Mouse (Mus musculus): ENCODE results near the gene Abhd14a. TPM values are rescaled to one million over a fixed set of nuclear protein-coding genes. Genes with fewer than 3 reads are reported as not detected.

The Abhd14a gene
- polyA plus RNA-seq, 1 experiment: 12.9 TPM

DNA sequence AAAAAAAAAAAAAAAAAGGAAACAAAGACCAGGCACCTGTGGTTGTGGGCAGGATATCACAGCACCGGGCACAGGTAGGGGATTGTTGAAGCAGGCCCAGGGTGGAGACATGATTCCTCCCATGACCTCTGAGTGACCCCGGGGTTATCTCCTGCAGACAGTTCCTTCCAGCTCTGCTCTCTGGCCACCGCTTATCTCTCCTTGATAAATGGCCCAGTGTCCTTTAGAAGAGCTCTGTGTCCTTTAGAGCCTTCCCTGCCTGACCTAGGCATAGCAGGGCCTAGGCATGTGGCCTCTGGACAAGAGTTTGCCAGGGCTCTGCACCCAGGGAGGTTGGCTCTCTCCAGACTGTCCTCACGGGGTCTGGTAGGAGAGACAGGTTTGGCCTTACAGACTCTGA is 49.7 kb downstream of the Abhd14a start:
- no peak overlapping the region for H3K27ac ChIP-seq (replicated peaks; ENCODE audit: low read depth, low read length)

DNA sequence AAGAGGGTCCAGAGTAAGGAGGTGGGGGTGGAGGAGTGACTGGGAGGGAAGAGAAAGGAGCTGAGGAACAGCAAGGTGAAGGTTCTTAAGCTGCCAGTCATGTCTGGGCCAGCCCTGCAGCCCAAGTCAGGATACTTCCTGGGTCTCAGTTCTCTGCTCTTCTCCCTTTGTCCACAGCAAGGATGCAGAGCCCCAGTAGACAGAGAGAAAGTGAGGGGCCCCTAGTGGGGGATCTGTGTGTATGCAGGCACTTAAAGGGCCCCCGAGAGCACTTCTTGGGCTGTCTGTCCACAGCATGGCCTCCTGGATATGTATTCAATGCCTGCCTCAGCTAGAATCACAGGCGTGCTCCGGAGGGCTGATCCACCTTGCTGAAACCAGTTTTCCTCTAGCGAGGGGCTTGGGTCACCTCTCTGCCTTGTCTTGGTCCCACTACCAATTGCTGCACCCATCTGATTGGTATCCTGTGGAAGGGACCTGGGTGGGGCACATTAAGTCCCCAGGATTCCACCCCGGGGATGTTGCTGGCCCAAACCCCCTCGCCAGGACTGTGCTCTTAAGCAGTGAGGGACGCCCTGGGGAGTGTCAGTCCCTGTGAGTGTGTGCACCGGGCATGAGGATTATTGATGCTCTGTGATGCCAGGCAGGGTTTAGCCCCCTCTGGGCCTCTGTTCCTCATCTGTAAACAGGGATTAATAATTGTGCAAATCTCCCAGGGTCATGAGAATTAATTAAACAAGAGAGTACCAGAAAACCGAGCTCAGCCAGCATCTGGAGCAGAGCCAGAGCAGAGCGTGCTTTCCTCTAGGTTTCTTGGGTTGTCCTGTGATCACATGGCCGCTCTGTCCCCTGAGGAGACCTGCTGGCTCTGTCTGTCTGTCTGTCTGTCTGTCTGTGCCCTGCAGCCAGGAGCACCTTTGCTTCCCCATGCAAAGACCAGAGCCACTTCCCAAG is 52.6 kb downstream of the Abhd14a start:
- Histone ChIP-seq H3K4me1 (ENCODE audit: control insufficient read depth, insufficient read depth, insufficient read length, low read length) (0 out of 2 replicates have a peak, but pooled peaks cover 3% of the 10 kb centered on the region), H3K4me3 (ENCODE audit: insufficient read depth, low read depth, low read length) (no peak overlapping the region), H3K27ac (replicated peaks; ENCODE audit: low read depth, low read length) (no peak overlapping the region)

More for the DNA sequence above, 49.7 kb downstream of the Abhd14a start:
- H3K4me3 ChIP-seq (ENCODE audit: insufficient read depth, low read depth, low read length): no peak overlapping the region
- 0 out of 2 replicates have a peak, but pooled peaks cover 3% of the 10 kb centered on the region for H3K4me1 ChIP-seq (ENCODE audit: control insufficient read depth, insufficient read depth, insufficient read length, low read length)

GRCm38 (mm10) chr9:106393548-106393947 is 53.9 kb downstream of the Abhd14a start:
- Histone ChIP-seq H3K4me1 (ENCODE audit: control insufficient read depth, insufficient read depth, insufficient read length, low read length) (0 out of 2 replicates have a peak, but pooled peaks cover 3% of the 10 kb centered on the region), H3K4me3 (ENCODE audit: insufficient read depth, low read depth, low read length) (no peak overlapping the region), H3K27ac (replicated peaks; ENCODE audit: low read depth, low read length) (no peak overlapping the region)

DNA sequence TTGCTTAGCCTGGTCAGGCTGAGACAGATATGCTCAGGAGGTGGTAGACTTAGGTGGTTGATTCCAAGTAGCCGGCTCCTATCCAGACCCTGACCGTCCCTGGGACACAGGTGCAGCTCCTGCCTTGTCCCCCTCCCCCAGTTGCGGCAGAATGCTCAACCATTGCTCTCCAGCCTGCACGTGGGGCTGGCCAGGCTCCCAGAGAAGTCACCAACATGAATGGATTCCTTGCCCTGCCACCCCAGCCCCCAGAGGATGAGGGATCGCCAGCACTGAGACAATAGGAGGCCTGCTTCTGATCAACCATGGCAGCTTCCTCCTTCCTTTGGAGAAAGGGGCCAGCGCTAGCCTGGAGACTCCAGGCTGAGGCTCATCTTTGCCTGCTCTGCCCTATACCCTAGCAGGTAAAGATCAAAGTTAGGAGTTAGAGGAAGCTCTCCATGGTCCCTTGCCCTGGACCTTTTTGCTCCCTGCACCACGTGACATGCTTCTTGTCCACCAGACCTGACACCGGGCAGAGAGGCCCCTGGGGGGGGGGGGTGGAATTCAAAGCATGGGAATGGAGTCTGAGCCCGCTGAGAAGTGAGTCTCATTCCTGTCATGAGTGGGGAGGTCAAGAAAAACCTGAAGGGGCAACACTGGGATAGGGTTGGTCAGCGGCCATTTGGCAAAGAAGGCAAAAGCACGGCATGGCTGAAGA is 54.5 kb downstream of the Abhd14a start:
- H3K4me3 ChIP-seq (ENCODE audit: insufficient read depth, low read depth, low read length): no peak overlapping the region
- no peak overlapping the region for H3K27ac ChIP-seq (replicated peaks; ENCODE audit: low read depth, low read length)
- 0 out of 2 replicates have a peak, but pooled peaks cover 3% of the 10 kb centered on the region for H3K4me1 ChIP-seq (ENCODE audit: control insufficient read depth, insufficient read depth, insufficient read length, low read length)

Other genes starting within 250 kb of the Abhd14a start
- 104 and 137 TPM in 2 replicates for gene Ppm1m, start 247.9 kb downstream of the Abhd14a start, polyA plus RNA-seq (2012; ENCODE audit: insufficient read depth, insufficient read length, missing spikeins)
- 13.6 and 19.5 TPM in 2 replicates for gene Twf2, start 244.6 kb downstream of the Abhd14a start, polyA plus RNA-seq (2012; ENCODE audit: insufficient read depth, insufficient read length, missing spikeins)
- gene Tlr9, start 225.1 kb downstream of the Abhd14a start, polyA plus RNA-seq (2012; ENCODE audit: insufficient read depth, insufficient read length, missing spikeins): 0.48 and 0.88 TPM in 2 replicates
- 452 and 504 TPM in 2 replicates for gene Alas1, start 199.0 kb downstream of the Abhd14a start, polyA plus RNA-seq (2012; ENCODE audit: insufficient read depth, insufficient read length, missing spikeins)
- gene Poc1a, start 166.6 kb downstream of the Abhd14a start, polyA plus RNA-seq (2012; ENCODE audit: insufficient read depth, insufficient read length, missing spikeins): 9.4 and 12.7 TPM in 2 replicates
- 17.5 and 21.8 TPM in 2 replicates for gene Dusp7, start 79.0 kb downstream of the Abhd14a start, polyA plus RNA-seq (2012; ENCODE audit: insufficient read depth, insufficient read length, missing spikeins)
- gene Rpl29, start 18.2 kb downstream of the Abhd14a start, polyA plus RNA-seq (2012; ENCODE audit: insufficient read depth, insufficient read length, missing spikeins): 143 and 152 TPM in 2 replicates
- gene Acy1, start 9.4 kb downstream of the Abhd14a start, polyA plus RNA-seq (2012; ENCODE audit: insufficient read depth, insufficient read length, missing spikeins): 3.6 and 6.1 TPM in 2 replicates
- gene Abhd14b, start 219 bp downstream of the Abhd14a start, polyA plus RNA-seq (2012; ENCODE audit: insufficient read depth, insufficient read length, missing spikeins): 21.5 and 26.4 TPM in 2 replicates
- 12.8 and 14.5 TPM in 2 replicates for gene Pcbp4, start 5.6 kb upstream of the Abhd14a start, polyA plus RNA-seq (2012; ENCODE audit: insufficient read depth, insufficient read length, missing spikeins)
- gene Gpr62, start 18.3 kb upstream of the Abhd14a start, polyA plus RNA-seq (2012; ENCODE audit: insufficient read depth, insufficient read length, missing spikeins): not detected in 2 replicates
- gene Rrp9, start 28.3 kb upstream of the Abhd14a start, polyA plus RNA-seq (2012; ENCODE audit: insufficient read depth, insufficient read length, missing spikeins): 15.1 and 15.9 TPM in 2 replicates
- 45.8 and 46.8 TPM in 2 replicates for gene Parp3, start 29.3 kb upstream of the Abhd14a start, polyA plus RNA-seq (2012; ENCODE audit: insufficient read depth, insufficient read length, missing spikeins)
- not detected in 2 replicates for gene Iqcf1, start 52.3 kb upstream of the Abhd14a start, polyA plus RNA-seq (2012; ENCODE audit: insufficient read depth, insufficient read length, missing spikeins)
- gene Iqcf5, start 66.9 kb upstream of the Abhd14a start, polyA plus RNA-seq (2012; ENCODE audit: insufficient read depth, insufficient read length, missing spikeins): not detected in 2 replicates
- not detected in 2 replicates for gene Iqcf3, start 114.0 kb upstream of the Abhd14a start, polyA plus RNA-seq (2012; ENCODE audit: insufficient read depth, insufficient read length, missing spikeins)
- not detected in 2 replicates for gene Iqcf4, start 123.3 kb upstream of the Abhd14a start, polyA plus RNA-seq (2012; ENCODE audit: insufficient read depth, insufficient read length, missing spikeins)
- gene Iqcf6, start 178.9 kb upstream of the Abhd14a start, polyA plus RNA-seq (2012; ENCODE audit: insufficient read depth, insufficient read length, missing spikeins): not detected in 2 replicates
- not detected in 2 replicates for gene Grm2, start 208.4 kb upstream of the Abhd14a start, polyA plus RNA-seq (2012; ENCODE audit: insufficient read depth, insufficient read length, missing spikeins)
- 61.1 and 85.1 TPM in 2 replicates for gene Tex264, start 238.2 kb upstream of the Abhd14a start, polyA plus RNA-seq (2012; ENCODE audit: insufficient read depth, insufficient read length, missing spikeins)

Data from brown adipose tissue, adult 24 weeks (tissue).